Mouse (Mus musculus): Measurements from ENCODE around the gene Uhmk1.
A peak's percentile ranks its signal among the peaks of the same experiment; 100 is the strongest.

Uhmk1 gene

GRCm38 (mm10) chr1:170173991-170174813 is 41.0 kb downstream of the Uhmk1 start:
- no peak for DNase-seq

- DNase-seq: no peak
Measured at GRCm38 (mm10) chr1:170167781-170168180, 47.4 kb downstream of the Uhmk1 start.

- DNase-seq: no peak
Measured at GRCm38 (mm10) chr1:170164913-170165312, 50.3 kb downstream of the Uhmk1 start.

- no peak for DNase-seq
Measured at GRCm38 (mm10) chr1:170164053-170164614, 51.1 kb downstream of the Uhmk1 start.

GRCm38 (mm10) chr1:170163398-170163943 is 51.7 kb downstream of the Uhmk1 start:
- DNase-seq: no peak

- DNase-seq: peak; percentile 18 to 37
Measured at GRCm38 (mm10) chr1:170161852-170162251, 53.3 kb downstream of the Uhmk1 start.

- no peak for DNase-seq
Measured at GRCm38 (mm10) chr1:170160397-170160938, 54.7 kb downstream of the Uhmk1 start.

- DNase-seq: no peak
Measured at GRCm38 (mm10) chr1:170159707-170160106, 55.5 kb downstream of the Uhmk1 start.

GRCm38 (mm10) chr1:170155761-170156160 is 59.4 kb downstream of the Uhmk1 start:
- DNase-seq: no peak

- DNase-seq: no peak
Measured at GRCm38 (mm10) chr1:170155298-170155697, 59.9 kb downstream of the Uhmk1 start.

GRCm38 (mm10) chr1:170153986-170154385 is 61.2 kb downstream of the Uhmk1 start:
- DNase-seq: no peak

- no peak for DNase-seq
Measured at GRCm38 (mm10) chr1:170152552-170152951, 62.6 kb downstream of the Uhmk1 start.

- DNase-seq: no peak
Measured at GRCm38 (mm10) chr1:170150870-170151269, 64.3 kb downstream of the Uhmk1 start.

GRCm38 (mm10) chr1:170149756-170150155 is 65.4 kb downstream of the Uhmk1 start:
- no peak for DNase-seq

- no peak for DNase-seq
Measured at GRCm38 (mm10) chr1:170148536-170148935, 66.7 kb downstream of the Uhmk1 start.

GRCm38 (mm10) chr1:170147651-170148448 is 67.3 kb downstream of the Uhmk1 start:
- no peak for DNase-seq

- DNase-seq: no peak
Measured at GRCm38 (mm10) chr1:170145606-170146005, 69.6 kb downstream of the Uhmk1 start.
